Mouse (Mus musculus) heart, embryonic 16.5 days (tissue): ENCODE results near the gene Yipf6. TPM values are rescaled to one million over a fixed set of nuclear protein-coding genes. Genes with fewer than 3 reads are reported as not detected.

ENCODE experiments used
- polyA plus RNA-seq: library from polyadenylated mRNA; unstranded; fragments of >200 nt; fragmentation: Nextera tagmentation; extraction: Ambion mirVana; gene quantifications from 2 replicates; pipeline ENCODE4 v1.2.1, GENCODE M21; 2015

The Yipf6 gene
- polyA plus RNA-seq, 1 experiment from 2014 or later: 16.8 TPM

Other genes with a start within 250 kb of the Yipf6 start
- gene Ophn1, start 45.3 kb upstream of the Yipf6 start, polyA plus RNA-seq: 7.0 and 8.3 TPM in 2 replicates
- 16.0 and 16.1 TPM in 2 replicates for gene Stard8, start 66.9 kb downstream of the Yipf6 start, polyA plus RNA-seq
- 17.4 and 19.4 TPM in 2 replicates for gene Efnb1, start 199.8 kb downstream of the Yipf6 start, polyA plus RNA-seq